Mouse (Mus musculus) spleen, adult 2 months (tissue): Measurements from ENCODE around the gene Plekhm1.
A peak's percentile ranks its signal among the peaks of the same experiment; 100 is the strongest.

Experiments
- CTCF ChIP-seq: fragments of 200-500 bp; IDR thresholded peaks from 2 replicates; pipeline ENCODE4 v1.5.1; 2011; ENCODE audit warnings: mild to moderate bottlenecking, inconsistent platforms; ENCODE audit not compliant: insufficient read depth, insufficient read length, insufficient replicate concordance; ENCODE audit errors: extremely low read depth
- POLR2A ChIP-seq: fragments of 200-500 bp; IDR thresholded peaks from 2 replicates; pipeline ENCODE4 v1.6.1; 2011; ENCODE audit warnings: low read depth, low read length, inconsistent platforms

DNA sequence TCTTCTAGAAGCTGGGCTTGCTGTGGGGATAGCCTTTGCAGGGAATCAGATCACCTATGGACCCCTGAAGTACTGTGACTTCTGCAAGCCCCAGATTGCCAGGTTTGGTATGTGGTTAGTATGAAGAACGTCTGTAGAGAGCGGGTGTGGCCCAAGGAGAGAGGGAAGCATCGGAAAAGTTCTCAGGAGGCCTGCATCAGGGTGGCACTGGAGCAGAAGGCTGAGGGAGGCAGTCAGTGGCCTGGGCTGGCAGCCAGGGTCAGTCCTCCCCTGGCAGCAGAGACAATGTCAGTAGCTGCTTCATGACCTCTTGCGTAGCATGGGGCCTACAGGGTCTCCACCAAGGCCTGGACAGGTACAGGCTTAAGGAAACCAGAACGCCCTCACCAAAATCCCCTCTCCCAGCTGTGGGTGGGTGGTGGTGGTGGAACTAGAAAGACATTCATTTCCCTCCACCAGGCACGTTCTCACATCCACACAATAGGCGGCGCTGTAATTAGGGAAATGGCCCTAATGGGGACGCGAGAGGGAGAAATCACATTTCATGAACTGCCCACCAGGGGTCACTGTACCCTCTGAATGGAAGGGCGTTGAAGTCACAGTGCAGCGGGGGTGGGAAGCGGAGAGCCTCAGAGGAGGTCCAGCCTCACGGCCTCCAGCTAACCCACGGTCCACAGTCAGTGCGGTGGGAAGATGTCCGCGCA, 80.1 kb downstream of the Plekhm1 start:
- TF ChIP-seq POLR2A = no peak
- peak; percentile 76; the same call in 1 of the 2 replicates for TF ChIP-seq CTCF
